9 mouse cellular contexts compared by ENCODE assay signal in the genomic region with DNA sequence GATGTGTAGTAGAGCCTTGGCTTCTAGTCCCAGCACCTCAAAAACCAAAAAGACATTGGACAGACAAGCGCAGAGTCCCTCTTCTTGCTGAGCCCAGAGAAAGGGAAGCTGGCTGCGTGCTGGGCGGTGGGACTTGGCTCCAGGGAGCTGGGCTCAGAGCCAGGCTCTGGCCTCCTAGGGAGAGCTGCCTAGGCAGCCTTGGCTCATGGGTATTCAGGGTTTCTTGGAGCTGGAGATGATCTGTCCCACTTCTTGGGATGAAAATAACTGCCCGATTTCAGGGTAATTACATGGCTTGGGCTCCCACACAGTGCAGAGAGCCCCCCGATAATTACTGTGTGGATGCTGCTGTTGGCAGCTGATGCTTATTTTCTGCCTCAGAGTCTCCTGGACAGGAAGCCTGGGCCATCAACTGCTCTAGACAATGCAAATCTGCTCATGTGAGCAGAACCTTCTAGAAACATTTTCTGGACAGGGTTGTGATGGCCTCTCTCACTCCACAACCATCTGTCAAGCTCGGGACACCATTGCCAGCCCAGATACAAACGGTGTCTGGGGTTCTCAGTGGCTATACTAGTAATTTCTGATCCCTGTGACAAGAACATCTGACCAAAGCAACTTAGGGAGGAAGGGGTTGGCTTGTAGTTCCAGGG. TPM values are rescaled to one million over a fixed set of nuclear protein-coding genes. Genes with fewer than 3 reads are reported as not detected.
DNase-seq lines count a peak whose midpoint lies in the region; ATAC-seq lines count a peak whose summit lies in the region.
"Had no signal": no experiment of that assay in that cellular context is flagged by ENCODE, and none has a peak within 500 bp of the region (broad histone marks: within the 10 kb centered on the region; RNA-seq: fewer than 3 reads in every experiment).

No protein-coding gene starts in this region.

- 55% methylated on average over 7 of the region's 7 CpGs for WGBS in lung, embryonic 15.5 days
- 72% methylated on average over 7 of the region's 7 CpGs for WGBS in intestine, embryonic 15.5 days

- H3K4me1 ChIP-seq in lung, embryonic 15.5 days, result peaks cover 21% of the 10 kb centered on the region
- H3K4me1 ChIP-seq in intestine, embryonic 15.5 days (replicated peaks), result no peaks in the 10 kb centered on the region
- H3K4me1 ChIP-seq: liver, embryonic 15.5 days had no signal

- no peak for DNase-seq in frontal cortex, postnatal 25 days (ENCODE audit: low spot score in 2 of 2)
- DNase-seq in right cerebral cortex, postnatal 10 days (ENCODE audit: low spot score in 2 of 2), result peak; percentile 80 to 83
- DNase-seq in right cerebral cortex, adult 2 months (ENCODE audit: low spot score in 2 of 2), result no peak
- DNase-seq in heart, postnatal 14 days, result peak; percentile 63 to 64
- DNase-seq in urinary bladder, adult 2 months (ENCODE audit: low spot score), result no peak

- H3K4me3 ChIP-seq in lung, embryonic 15.5 days, result no peak overlapping the region
- no peak overlapping the region for H3K4me3 ChIP-seq in intestine, embryonic 15.5 days (replicated peaks)
- H3K4me3 ChIP-seq: liver, embryonic 15.5 days had no signal

- no peak overlapping the region for H3K9ac ChIP-seq in lung, embryonic 15.5 days
- no peak overlapping the region for H3K9ac ChIP-seq in intestine, embryonic 15.5 days
- H3K9ac ChIP-seq: liver, embryonic 15.5 days had no signal

- no peaks in the 10 kb centered on the region for H3K36me3 ChIP-seq in lung, embryonic 15.5 days
- H3K36me3 ChIP-seq in intestine, embryonic 15.5 days, result no peaks in the 10 kb centered on the region
- H3K36me3 ChIP-seq: liver, embryonic 15.5 days had no signal

- peak overlapping the region; percentile 75 for H3K27ac ChIP-seq in lung, embryonic 15.5 days
- no peak overlapping the region for H3K27ac ChIP-seq in intestine, embryonic 15.5 days
- H3K27ac ChIP-seq: liver, embryonic 15.5 days had no signal

- ATAC-seq in frontal cortex, adult (ENCODE audit: low TSS enrichment), result peak; percentile 55
- ATAC-seq in lung, embryonic 15.5 days (ENCODE audit: borderline replicate concordance, extremely low read depth, low FRiP score, low TSS enrichment), result peak; percentile 82
- ATAC-seq in intestine, embryonic 15.5 days, result no peak

- no peaks in the 10 kb centered on the region for H3K27me3 ChIP-seq in lung, embryonic 15.5 days
- H3K27me3 ChIP-seq in intestine, embryonic 15.5 days (replicated peaks), result no peaks in the 10 kb centered on the region
- H3K27me3 ChIP-seq: liver, embryonic 15.5 days had no signal

- H3K9me3 ChIP-seq in lung, embryonic 15.5 days, result no peaks in the 10 kb centered on the region
- H3K9me3 ChIP-seq in intestine, embryonic 15.5 days, result no peaks in the 10 kb centered on the region
- H3K9me3 ChIP-seq: liver, embryonic 15.5 days had no signal

- H3K4me2 ChIP-seq in lung, embryonic 15.5 days, result no peak overlapping the region
- H3K4me2 ChIP-seq in intestine, embryonic 15.5 days (replicated peaks), result no peak overlapping the region
- H3K4me2 ChIP-seq: liver, embryonic 15.5 days had no signal

- intact Hi-C loops in heart, postnatal 14 days (cut with DNase I), result no loop called here

RNA-seq across cellular contexts. Expression of gene Fam83d, which starts 33.3 kb away (rescaled TPM):
- total RNA-seq in heart, postnatal 14 days (2021), result 1 to 10 TPM; 2.7 to 3.9 TPM
- polyA plus RNA-seq in lung, embryonic 15.5 days (2015; fragmentation: Nextera tagmentation; extraction: Ambion mirVana), result 66.0 and 71.8 TPM in 2 replicates
- polyA plus RNA-seq in intestine, embryonic 15.5 days (2015; fragmentation: Nextera tagmentation; extraction: Ambion mirVana), result 43.7 and 45.4 TPM in 2 replicates
- polyA plus RNA-seq in urinary bladder, adult 2 months (2012; rRNA removed), result 19.3 and 23.7 TPM in 2 replicates

RNA-seq across cellular contexts. Expression of gene Dhx35, which starts 60.0 kb away (rescaled TPM):
- total RNA-seq in heart, postnatal 14 days (2021), result 10 to 100 TPM; 16.4 to 22.9 TPM
- polyA plus RNA-seq in lung, embryonic 15.5 days (2015; fragmentation: Nextera tagmentation; extraction: Ambion mirVana), result 14.1 and 15.7 TPM in 2 replicates
- 13.3 and 13.6 TPM in 2 replicates for polyA plus RNA-seq in intestine, embryonic 15.5 days (2015; fragmentation: Nextera tagmentation; extraction: Ambion mirVana)
- 18.0 and 18.4 TPM in 2 replicates for polyA plus RNA-seq in urinary bladder, adult 2 months (2012; rRNA removed)

Comparison
In these comparisons a context has a peak if more than half of its experiments do, and no peak if none do; other contexts are left out.
1. DNase-seq: peak in right cerebral cortex, postnatal 10 days (2 of 2) and heart, postnatal 14 days (2 of 2); none in frontal cortex, postnatal 25 days (0 of 2), right cerebral cortex, adult 2 months (0 of 2) and urinary bladder, adult 2 months (single experiment).